Mouse (Mus musculus) kidney, adult 2 months (tissue): ENCODE data around the gene Mesp1.

Experiments used
- CTCF ChIP-seq: fragments of 200-500 bp; conservative IDR thresholded peaks from 2 replicates; pipeline ENCODE4 v1.5.1; 2011; ENCODE audit warnings: low read depth, mild to moderate bottlenecking, control low read depth, low read length, moderate library complexity, mixed read lengths; ENCODE audit not compliant: insufficient read depth, insufficient read length
- POLR2A ChIP-seq: fragments of 200-500 bp; IDR thresholded peaks from one replicate; pipeline ENCODE4 v1.6.1; 2011; ENCODE audit warnings: low read depth, low read length, control low read depth

GRCm38 (mm10) chr7:79744585-79744984 lies 49.0 kb downstream of the Mesp1 start:
- no peak for TF ChIP-seq POLR2A
- no peak for TF ChIP-seq CTCF
